Mouse (Mus musculus) thymus, adult 2 months (tissue): ENCODE data around the gene Fgd3. TPM values are rescaled to one million over a fixed set of nuclear protein-coding genes. Genes with fewer than 3 reads are reported as not detected.

Experiments
- DNase-seq: peaks from one replicate; pipeline ENCODE4 v3.0.0; 2021
- H3K27ac ChIP-seq: fragments of 200-500 bp; 2 replicates; pipeline ENCODE4 v1.5.1; 2012; ENCODE audit warnings: low read length, control low read depth; ENCODE audit not compliant: control insufficient read depth, insufficient read depth
- H3K27me3 ChIP-seq: fragments of 200-500 bp; 2 replicates; pipeline ENCODE4 v1.6.1; 2012; ENCODE audit warnings: mild to moderate bottlenecking, low read length, moderate library complexity, mixed read lengths; ENCODE audit not compliant: control insufficient read depth, insufficient read depth
- H3K36me3 ChIP-seq: fragments of 200-500 bp; 2 replicates; pipeline ENCODE4 v1.6.1; 2012; ENCODE audit warnings: mild to moderate bottlenecking, low read length, moderate library complexity; ENCODE audit not compliant: control insufficient read depth, insufficient read depth
- H3K4me1 ChIP-seq: fragments of 200-500 bp; replicated peaks from 2 replicates; pipeline ENCODE4 v1.6.1; 2012; ENCODE audit warnings: low read length; ENCODE audit not compliant: control insufficient read depth, insufficient read depth
- H3K4me3 ChIP-seq: fragments of 200-500 bp; 2 replicates; pipeline ENCODE4 v1.5.1; 2012; ENCODE audit warnings: mild to moderate bottlenecking, low read length, control low read depth, moderate library complexity; ENCODE audit not compliant: control insufficient read depth, insufficient read depth
- CTCF ChIP-seq: fragments of 200-500 bp; IDR thresholded peaks from 2 replicates; pipeline ENCODE4 v1.5.1; 2012; ENCODE audit warnings: mild to moderate bottlenecking, control low read depth, low read length, moderate library complexity, borderline replicate concordance; ENCODE audit not compliant: control insufficient read depth, poor library complexity, insufficient read depth; ENCODE audit errors: extremely low read depth
- POLR2A ChIP-seq: fragments of 200-500 bp; IDR thresholded peaks from 2 replicates; pipeline ENCODE4 v1.6.1; 2012; ENCODE audit warnings: mild to moderate bottlenecking, low read length, control low read depth, moderate library complexity; ENCODE audit not compliant: control insufficient read depth, poor library complexity, insufficient read depth; ENCODE audit errors: extremely low read depth
- WGBS: fragments of 180-500 bp; shearing (Covaris S2); methylation state at CpG from one replicate; pipeline ENCODE4 v1.1.7; 2018; 5-methylcytosine and 5-hydroxymethylcytosine counted together
- polyA plus RNA-seq: library from polyadenylated mRNA; depleted of rRNA; stranded (reverse); fragments of >200 nt; gene quantifications from 2 replicates; pipeline ENCODE4 v1.2.3, GENCODE M21; 2012

Fgd3 gene
- polyA plus RNA-seq, 1 experiment = 19.2 TPM

DNA sequence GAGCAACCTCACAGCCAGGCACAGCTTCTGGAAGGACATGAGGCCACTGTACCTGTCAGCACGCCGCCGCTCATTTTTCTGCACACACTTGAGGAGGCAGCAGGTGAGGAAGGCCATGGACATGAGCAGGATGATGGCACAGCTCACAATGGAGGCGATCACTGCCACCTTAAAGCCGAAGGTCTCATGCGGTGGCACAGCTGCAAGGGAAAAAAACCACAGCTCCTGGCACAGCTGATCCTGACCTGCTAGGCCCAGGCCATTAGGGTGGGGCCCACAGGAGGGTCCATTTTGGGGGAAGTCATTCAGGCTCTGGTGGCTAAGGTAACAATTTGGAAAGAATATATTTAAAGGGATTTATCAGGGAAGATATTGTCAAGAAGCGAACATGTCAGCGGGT lies 81.4 kb downstream of the Fgd3 start:
- WGBS = 86% methylated on average over 8 of the region's 8 CpGs
- no peak overlapping the region for H3K4me3 ChIP-seq
- no peak for DNase-seq
- H3K36me3 ChIP-seq = no peaks in the 10 kb centered on the region
- TF ChIP-seq CTCF (no peak), POLR2A (no peak)
- no peak overlapping the region for H3K27ac ChIP-seq
- H3K27me3 ChIP-seq = no peaks in the 10 kb centered on the region
- peaks cover 31% of the 10 kb centered on the region for H3K4me1 ChIP-seq

DNA sequence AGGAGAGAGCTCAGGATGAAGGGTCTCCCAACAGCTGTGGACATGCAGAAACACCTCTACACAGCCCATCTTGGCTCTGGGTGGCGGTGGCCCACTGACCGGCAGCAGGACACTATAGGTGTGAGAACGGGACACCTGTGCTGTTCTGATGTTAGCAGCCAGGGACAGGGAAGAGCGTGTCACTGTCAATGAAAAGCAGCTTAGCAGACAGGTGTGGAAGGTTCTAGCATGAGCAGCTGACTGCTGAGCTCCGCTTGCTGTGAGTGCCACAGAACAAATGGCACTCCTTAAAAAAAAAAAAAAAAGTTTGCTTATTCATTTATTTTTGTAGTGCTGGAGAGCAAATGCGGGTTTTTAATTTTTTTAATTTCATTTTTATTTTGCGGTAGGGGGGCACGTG lies 82.5 kb downstream of the Fgd3 start:
- no peaks in the 10 kb centered on the region for H3K27me3 ChIP-seq
- peaks cover 23% of the 10 kb centered on the region for H3K4me1 ChIP-seq
- H3K27ac ChIP-seq = no peak overlapping the region
- TF ChIP-seq POLR2A = no peak
- no peak for TF ChIP-seq CTCF
- no peaks in the 10 kb centered on the region for H3K36me3 ChIP-seq
- DNase-seq = no peak
- 74% methylated on average over 8 of the region's 8 CpGs for WGBS
- no peak overlapping the region for H3K4me3 ChIP-seq

DNA sequence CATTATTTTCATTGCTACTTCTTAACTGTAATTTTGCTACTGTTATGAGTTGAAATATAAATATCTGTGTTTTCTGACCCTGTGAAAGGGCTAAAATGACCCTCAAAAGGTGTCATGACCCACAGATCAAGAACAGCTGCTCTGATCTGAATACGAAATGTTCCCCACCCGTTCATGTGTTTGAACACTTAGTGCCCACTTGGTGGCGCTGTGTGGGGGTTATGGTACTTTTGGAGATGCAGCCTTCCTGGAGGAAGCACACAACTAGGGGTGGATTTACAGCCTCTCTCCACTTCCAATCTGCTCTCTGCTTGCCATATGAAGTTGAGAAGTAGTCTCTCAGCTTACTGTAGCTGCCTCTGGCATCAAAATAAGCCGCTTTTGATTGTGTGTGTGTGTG lies 85.4 kb downstream of the Fgd3 start:
- TF ChIP-seq POLR2A (no peak), CTCF (no peak)
- no peaks in the 10 kb centered on the region for H3K4me1 ChIP-seq
- no peaks in the 10 kb centered on the region for H3K36me3 ChIP-seq
- H3K27ac ChIP-seq = no peak overlapping the region
- 97% methylated on average over 4 of the region's 4 CpGs for WGBS
- H3K27me3 ChIP-seq = no peaks in the 10 kb centered on the region
- H3K4me3 ChIP-seq = no peak overlapping the region
- DNase-seq = no peak

DNA sequence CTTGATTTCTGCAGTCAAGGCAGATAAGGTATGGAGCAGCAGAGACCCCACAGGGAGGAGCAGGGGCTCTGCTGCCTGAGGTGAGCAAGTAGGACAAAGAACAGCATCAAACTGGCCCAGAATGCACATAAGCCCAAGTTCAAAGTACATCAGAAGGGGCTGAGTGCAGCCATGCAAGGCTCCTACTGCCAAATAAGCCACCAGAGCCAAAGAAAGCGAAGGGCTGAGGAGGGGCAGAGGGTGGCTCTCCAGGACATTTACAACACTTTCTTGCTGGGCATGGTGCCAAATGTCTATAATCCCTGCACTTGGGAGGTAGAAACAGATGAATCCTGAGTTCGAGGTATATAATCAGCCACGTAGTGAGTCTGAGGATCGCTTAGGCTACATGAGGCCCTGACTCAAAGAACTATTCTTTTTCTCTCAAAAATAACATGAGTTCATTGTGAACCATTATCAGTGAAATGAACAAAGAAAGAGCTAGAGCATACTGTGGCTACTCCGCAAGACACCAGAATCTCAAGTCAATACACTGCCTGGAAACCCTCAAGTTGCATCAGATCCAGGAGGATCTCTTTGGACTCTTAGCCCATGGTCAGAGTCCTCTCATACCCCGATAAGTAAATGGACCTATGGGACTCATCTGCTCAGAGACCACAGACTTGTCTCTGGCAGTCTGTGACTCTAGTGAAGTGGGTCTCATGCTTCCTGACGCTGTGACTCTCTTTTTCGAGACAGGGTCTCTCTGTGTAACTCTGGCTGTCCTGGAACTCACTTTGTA lies 86.1 kb downstream of the Fgd3 start:
- Histone ChIP-seq H3K27me3 (no peaks in the 10 kb centered on the region), H3K27ac (no peak overlapping the region), H3K4me1 (no peaks in the 10 kb centered on the region), H3K36me3 (no peaks in the 10 kb centered on the region), H3K4me3 (no peak overlapping the region)
- DNase-seq = no peak
- TF ChIP-seq CTCF (no peak), POLR2A (no peak)
- WGBS = 97% methylated on average over 8 of the region's 8 CpGs

DNA sequence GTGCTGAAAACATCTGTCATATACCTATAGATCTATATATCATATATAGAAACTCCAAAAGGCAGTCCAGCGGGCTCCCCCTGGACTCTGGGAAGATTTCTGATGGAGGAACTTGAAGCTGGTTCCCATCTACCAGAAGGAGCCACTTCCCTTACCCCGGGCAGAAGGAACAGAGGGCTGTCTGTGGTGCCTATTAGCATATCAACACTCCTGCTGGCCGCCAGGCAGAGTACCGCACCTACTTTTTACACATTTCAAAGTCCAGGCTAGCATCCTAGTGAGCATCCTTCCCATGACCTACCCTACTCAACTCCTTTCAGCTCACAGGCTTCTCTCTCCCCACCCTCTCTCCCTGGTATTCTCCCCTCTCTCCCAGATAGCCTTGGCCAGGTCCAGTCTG lies 94.5 kb downstream of the Fgd3 start:
- 75% methylated on average over 4 of the region's 4 CpGs for WGBS
- H3K4me1 ChIP-seq = no peaks in the 10 kb centered on the region
- H3K27ac ChIP-seq = no peak overlapping the region
- H3K27me3 ChIP-seq = no peaks in the 10 kb centered on the region; the same call in 1 of the 2 replicates
- no peak overlapping the region for H3K4me3 ChIP-seq
- no peak for DNase-seq
- H3K36me3 ChIP-seq = no peaks in the 10 kb centered on the region
- TF ChIP-seq CTCF = no peak
- no peak for TF ChIP-seq POLR2A

DNA sequence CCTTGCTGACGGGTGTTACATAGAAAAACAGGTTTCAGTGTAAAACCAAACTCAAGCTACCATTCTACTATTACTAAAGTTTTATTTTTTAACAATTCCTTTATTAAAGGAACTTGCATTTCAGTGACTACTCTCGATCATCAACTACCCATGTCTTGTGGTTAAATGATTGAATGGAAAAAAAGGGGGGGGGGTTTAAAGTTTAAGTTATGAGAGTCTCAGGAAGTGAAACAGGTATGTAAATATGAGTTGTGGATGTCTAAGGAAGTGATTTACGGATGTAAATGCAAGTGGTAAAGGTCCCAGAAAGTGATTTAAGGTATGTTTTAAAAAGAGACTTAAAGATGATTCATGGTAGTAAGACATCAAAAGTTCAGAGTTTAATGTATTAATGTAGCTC lies 95.0 kb downstream of the Fgd3 start:
- Histone ChIP-seq H3K27me3 (no peaks in the 10 kb centered on the region; the same call in 1 of the 2 replicates), H3K4me1 (no peaks in the 10 kb centered on the region), H3K4me3 (no peak overlapping the region), H3K27ac (no peak overlapping the region), H3K36me3 (no peaks in the 10 kb centered on the region)
- WGBS = 77% methylated on average over 3 of the region's 3 CpGs
- no peak for TF ChIP-seq POLR2A
- TF ChIP-seq CTCF = no peak
- DNase-seq = no peak
